ENCODE assay signal across 8 mouse cellular contexts in genomic region chr9:107547026-107547425, GRCm38 (mm10). TPM values are rescaled to one million over a fixed set of nuclear protein-coding genes. Genes with fewer than 3 reads are reported as not detected.
DNase-seq lines count a peak whose midpoint lies in the region; ATAC-seq lines count a peak whose summit lies in the region.

Gene Zmynd10, plus strand, starts transcription at chr9:107547298.

- peaks cover 31% of the 10 kb centered on the region for H3K4me1 ChIP-seq in heart, embryonic 11.5 days (ENCODE audit: control insufficient read depth, insufficient read depth, low read length)
- H3K4me1 ChIP-seq in kidney, embryonic 14.5 days (ENCODE audit: control insufficient read depth, insufficient read depth, low read length), result peaks cover 34% of the 10 kb centered on the region; the same call in 1 of the 2 replicates
- peaks cover 61% of the 10 kb centered on the region for H3K4me1 ChIP-seq in limb, embryonic 15.5 days
- peaks cover 27% of the 10 kb centered on the region for H3K4me1 ChIP-seq in midbrain, embryonic 16.5 days (ENCODE audit: control insufficient read depth, insufficient read depth, low read length)

- ATAC-seq in erythroid progenitor cell, adult 5-6 weeks (replicated peaks; ENCODE audit: low FRiP score, poor library complexity, severe bottlenecking), result peak; percentile 70
- ATAC-seq in heart, embryonic 11.5 days (replicated peaks; ENCODE audit: insufficient number of reproducible peaks, low FRiP score, low TSS enrichment), result peak; percentile 44; the same call in 1 of the 2 replicates
- peak; percentile 53 for ATAC-seq in kidney, embryonic 14.5 days (ENCODE audit: low FRiP score, low TSS enrichment)
- 0 out of 2 replicates have a peak, but pooled peaks have one; percentile 28 for ATAC-seq in limb, embryonic 15.5 days (ENCODE audit: insufficient number of reproducible peaks, low FRiP score, low TSS enrichment, low read depth)
- peak; percentile 59; the same call in 1 of the 2 replicates for ATAC-seq in midbrain, embryonic 16.5 days

- no peaks in the 10 kb centered on the region for H3K9me3 ChIP-seq in heart, embryonic 11.5 days (replicated peaks; ENCODE audit: control insufficient read depth, low read length)
- H3K9me3 ChIP-seq in kidney, embryonic 14.5 days (ENCODE audit: control insufficient read depth, low read length), result no peaks in the 10 kb centered on the region
- H3K9me3 ChIP-seq in limb, embryonic 15.5 days, result no peaks in the 10 kb centered on the region
- no peaks in the 10 kb centered on the region for H3K9me3 ChIP-seq in midbrain, embryonic 16.5 days (replicated peaks; ENCODE audit: control insufficient read depth, low read length, poor library complexity, severe bottlenecking)

- H3K9ac ChIP-seq in heart, embryonic 11.5 days (ENCODE audit: low read depth, low read length), result peak within 1 kb of the TSS; percentile 6; the same call in 1 of the 2 replicates
- H3K9ac ChIP-seq in kidney, embryonic 14.5 days (ENCODE audit: low read depth, low read length), result 0 out of 2 replicates have a peak within 1 kb of the TSS, but pooled peaks have one; percentile 0
- no peak within 1 kb of the TSS for H3K9ac ChIP-seq in limb, embryonic 15.5 days
- H3K9ac ChIP-seq in midbrain, embryonic 16.5 days (ENCODE audit: low read depth, low read length), result peak within 1 kb of the TSS; percentile 37

- no peak within 1 kb of the TSS for H3K27ac ChIP-seq in heart, embryonic 11.5 days (ENCODE audit: low read depth, low read length)
- H3K27ac ChIP-seq in kidney, embryonic 14.5 days (ENCODE audit: low read depth, low read length), result 0 out of 2 replicates have a peak within 1 kb of the TSS, but pooled peaks have one; percentile 24
- peak within 1 kb of the TSS; percentile 52 for H3K27ac ChIP-seq in limb, embryonic 15.5 days
- peak within 1 kb of the TSS; percentile 44 for H3K27ac ChIP-seq in midbrain, embryonic 16.5 days (ENCODE audit: low read length)

- H3K4me3 ChIP-seq in heart, embryonic 11.5 days (ENCODE audit: low read depth, low read length), result peak within 1 kb of the TSS; percentile 17
- H3K4me3 ChIP-seq in kidney, embryonic 14.5 days (ENCODE audit: low read length), result peak within 1 kb of the TSS; percentile 1; the same call in 1 of the 2 replicates
- peak within 1 kb of the TSS; percentile 19 for H3K4me3 ChIP-seq in limb, embryonic 15.5 days
- peak within 1 kb of the TSS; percentile 10; the same call in 1 of the 2 replicates for H3K4me3 ChIP-seq in midbrain, embryonic 16.5 days (ENCODE audit: low read depth, low read length)

- H3K4me2 ChIP-seq in heart, embryonic 11.5 days, result peak within 1 kb of the TSS; percentile 55
- peak within 1 kb of the TSS; percentile 24 for H3K4me2 ChIP-seq in kidney, embryonic 14.5 days (replicated peaks; ENCODE audit: low read depth, low read length)
- H3K4me2 ChIP-seq in limb, embryonic 15.5 days, result peak within 1 kb of the TSS; percentile 49
- H3K4me2 ChIP-seq in midbrain, embryonic 16.5 days (ENCODE audit: low read length), result peak within 1 kb of the TSS; percentile 56

- peaks cover 30% of the 10 kb centered on the region for H3K27me3 ChIP-seq in heart, embryonic 11.5 days (ENCODE audit: control insufficient read depth, insufficient read depth, low read length)
- H3K27me3 ChIP-seq in kidney, embryonic 14.5 days (ENCODE audit: control insufficient read depth, insufficient read depth, low read length), result no peaks in the 10 kb centered on the region
- no peaks in the 10 kb centered on the region for H3K27me3 ChIP-seq in limb, embryonic 15.5 days
- H3K27me3 ChIP-seq in midbrain, embryonic 16.5 days (ENCODE audit: control insufficient read depth, insufficient read depth, low read depth, low read length), result peaks cover 23% of the 10 kb centered on the region

- H3K36me3 ChIP-seq in heart, embryonic 11.5 days (ENCODE audit: control insufficient read depth, insufficient read depth, low read length), result no peaks in the 10 kb centered on the region
- peaks cover 14% of the 10 kb centered on the region for H3K36me3 ChIP-seq in kidney, embryonic 14.5 days (ENCODE audit: control insufficient read depth, insufficient read depth, low read length)
- peaks cover 21% of the 10 kb centered on the region for H3K36me3 ChIP-seq in limb, embryonic 15.5 days
- peaks cover 15% of the 10 kb centered on the region; the same call in 1 of the 2 replicates for H3K36me3 ChIP-seq in midbrain, embryonic 16.5 days (ENCODE audit: control insufficient read depth, insufficient read depth, low read length)

- peak; percentile 89 for DNase-seq in ovary, adult 18-20 months (ENCODE audit: low spot score)
- DNase-seq in ovary, postnatal 10 days (ENCODE audit: low spot score), result no peak
- peak; percentile 69 to 82 for DNase-seq in spleen, postnatal 14 days (ENCODE audit: low spot score in 2 of 2)

- WGBS in heart, embryonic 11.5 days (ENCODE audit: insufficient replicate concordance), result 5% methylated on average over 20 of the region's 20 CpGs
- WGBS in kidney, embryonic 14.5 days, result 4% methylated on average over 20 of the region's 20 CpGs
- WGBS in limb, embryonic 15.5 days, result 1% methylated on average over 20 of the region's 20 CpGs
- 3% methylated on average over 20 of the region's 20 CpGs for WGBS in midbrain, embryonic 16.5 days

RNA-seq across cellular contexts. Expression of gene Zmynd10, which starts in this region (rescaled TPM):
- total RNA-seq in erythroid progenitor cell, adult 5-6 weeks (2015; ENCODE audit: low replicate concordance), result not detected in 2 replicates
- total RNA-seq in erythroid progenitor cell, adult 5-6 weeks (2017; ENCODE audit: low replicate concordance), result not detected in 2 replicates
- polyA plus RNA-seq in heart, embryonic 11.5 days (2014; fragmentation: Nextera tagmentation; extraction: Ambion mirVana), result not detected in 2 replicates
- polyA plus RNA-seq in kidney, embryonic 14.5 days (2014; fragmentation: Nextera tagmentation; extraction: Ambion mirVana), result 0.76 and 1.7 TPM in 2 replicates
- polyA plus RNA-seq in limb, embryonic 15.5 days (2015; fragmentation: Nextera tagmentation; extraction: Ambion mirVana), result 1.0 and 1.3 TPM in 2 replicates
- polyA plus RNA-seq in midbrain, embryonic 16.5 days (2015; fragmentation: Nextera tagmentation; extraction: Ambion mirVana), result 3.5 and 6.1 TPM in 2 replicates

Comparison
In these comparisons a context has a peak if more than half of its experiments do, and no peak if none do; other contexts are left out.
1. Peak in ATAC-seq in erythroid progenitor cell, adult 5-6 weeks; RNA of the gene not detected or under 1 TPM.
2. Peak in ATAC-seq, H3K4me3 ChIP-seq, H3K9ac ChIP-seq and H3K4me2 ChIP-seq in heart, embryonic 11.5 days; RNA of the gene not detected or under 1 TPM.